In the genomic region with DNA sequence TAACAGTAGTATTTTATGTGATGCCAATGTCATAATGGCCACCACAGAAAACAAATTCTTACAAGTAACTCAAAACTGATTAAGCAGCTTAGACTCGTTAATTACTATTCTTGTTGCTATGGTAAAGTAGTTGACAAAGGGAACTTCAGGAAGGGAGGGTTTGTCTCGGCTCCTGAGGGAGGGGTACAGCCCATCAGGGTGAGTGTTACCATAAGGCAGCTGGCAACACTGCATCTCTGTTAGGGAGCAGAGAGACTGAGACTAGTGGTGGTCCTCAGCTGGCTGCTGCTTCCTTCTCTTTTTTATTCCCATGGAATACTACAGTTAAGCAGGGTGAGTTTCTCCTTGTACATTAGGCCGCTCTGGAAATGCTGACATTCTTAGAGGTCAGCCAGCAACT, we compare ENCODE assay signal across 22 mouse cellular contexts.
DNase-seq lines count a peak whose midpoint lies in the region; ATAC-seq lines count a peak whose summit lies in the region.
"Had no signal": no experiment of that assay in that cellular context is flagged by ENCODE, and none has a peak within 500 bp of the region (broad histone marks: within the 10 kb centered on the region; RNA-seq: fewer than 3 reads in every experiment).

No protein-coding gene starts in this region.

- intact Hi-C loops in heart, postnatal 25 days (cut with DNase I): no loop called here

- no peak for ATAC-seq in heart, embryonic 13.5 days (ENCODE audit: extremely low read depth, insufficient number of reproducible peaks, low FRiP score, low TSS enrichment)
- 0 out of 2 replicates have a peak, but pooled peaks have one; percentile 54 for ATAC-seq in midbrain, embryonic 15.5 days (replicated peaks)
- no peak for ATAC-seq in midbrain, embryonic 11.5 days (ENCODE audit: low FRiP score)
- ATAC-seq in forebrain, embryonic 12.5 days (ENCODE audit: low FRiP score): peak; percentile 58; the same call in 1 of the 2 replicates
- ATAC-seq in forebrain, embryonic 16.5 days: peak; percentile 82
- ATAC-seq: activated CD4-positive, CD25-positive, alpha-beta regulatory T cell, adult 4 months; inflammation-experienced regulatory T-cells, adult 6 months; intestine, postnatal 0 days; Patski had no signal

- DNase-seq in heart, postnatal 25 days (ENCODE audit: low spot score): no peak
- DNase-seq in midbrain, embryonic 11.5 days (ENCODE audit: low spot score, missing footprints): no peak
- no peak for DNase-seq in layer of hippocampus, adult 11-12 months (ENCODE audit: low spot score)
- no peak for DNase-seq in right cerebral cortex, adult 18-20 months
- DNase-seq: adrenal gland, postnatal 14 days; cerebellum, adult 2 months; cerebellum, postnatal 25 days; gastrocnemius, postnatal 14 days; kidney, adult 8-10 months had no signal

- H3K4me1 ChIP-seq in heart, embryonic 13.5 days: peaks cover 3% of the 10 kb centered on the region; the same call in 1 of the 2 replicates
- H3K4me1 ChIP-seq in midbrain, embryonic 15.5 days: no peaks in the 10 kb centered on the region
- no peaks in the 10 kb centered on the region for H3K4me1 ChIP-seq in midbrain, embryonic 11.5 days (ENCODE audit: control insufficient read depth, insufficient read depth, low read length)
- 0 out of 2 replicates have a peak, but pooled peaks cover 5% of the 10 kb centered on the region for H3K4me1 ChIP-seq in forebrain, embryonic 12.5 days
- peaks cover 3% of the 10 kb centered on the region; the same call in 1 of the 2 replicates for H3K4me1 ChIP-seq in forebrain, embryonic 16.5 days (replicated peaks; ENCODE audit: control insufficient read depth, insufficient read depth, low read length)
- H3K4me1 ChIP-seq: embryonic facial prominence, embryonic 13.5 days; heart, embryonic 12.5 days; hindbrain, embryonic 15.5 days had no signal

- H3K9me3 ChIP-seq in heart, embryonic 13.5 days: no peaks in the 10 kb centered on the region
- no peaks in the 10 kb centered on the region for H3K9me3 ChIP-seq in midbrain, embryonic 15.5 days
- H3K9me3 ChIP-seq in midbrain, embryonic 11.5 days (ENCODE audit: control insufficient read depth, low read length): no peaks in the 10 kb centered on the region
- no peaks in the 10 kb centered on the region for H3K9me3 ChIP-seq in forebrain, embryonic 12.5 days
- no peaks in the 10 kb centered on the region for H3K9me3 ChIP-seq in forebrain, embryonic 16.5 days (ENCODE audit: control insufficient read depth, low read length)
- H3K9me3 ChIP-seq: embryonic facial prominence, embryonic 13.5 days; heart, embryonic 12.5 days; hindbrain, embryonic 10.5 days; hindbrain, embryonic 15.5 days had no signal

- H3K27ac ChIP-seq in heart, embryonic 13.5 days (replicated peaks): no peak overlapping the region
- H3K27ac ChIP-seq in midbrain, embryonic 15.5 days: no peak overlapping the region
- H3K27ac ChIP-seq in midbrain, embryonic 11.5 days (ENCODE audit: low read depth, low read length): no peak overlapping the region
- H3K27ac ChIP-seq in forebrain, embryonic 12.5 days: no peak overlapping the region
- H3K27ac ChIP-seq in forebrain, embryonic 16.5 days (ENCODE audit: low read length): no peak overlapping the region
- H3K27ac ChIP-seq: embryonic facial prominence, embryonic 13.5 days; hindbrain, embryonic 10.5 days; hindbrain, embryonic 15.5 days had no signal

- H3K4me2 ChIP-seq in heart, embryonic 13.5 days: no peak overlapping the region
- H3K4me2 ChIP-seq in midbrain, embryonic 15.5 days: no peak overlapping the region
- H3K4me2 ChIP-seq in midbrain, embryonic 11.5 days: no peak overlapping the region
- H3K4me2 ChIP-seq in forebrain, embryonic 12.5 days: no peak overlapping the region
- H3K4me2 ChIP-seq in forebrain, embryonic 16.5 days (ENCODE audit: low read length): no peak overlapping the region
- H3K4me2 ChIP-seq: embryonic facial prominence, embryonic 13.5 days; heart, embryonic 12.5 days; hindbrain, embryonic 15.5 days had no signal

- 0 out of 2 replicates have a peak overlapping the region, but pooled peaks have one; percentile 7 for H3K9ac ChIP-seq in heart, embryonic 13.5 days
- H3K9ac ChIP-seq in midbrain, embryonic 15.5 days: no peak overlapping the region
- H3K9ac ChIP-seq in midbrain, embryonic 11.5 days (ENCODE audit: low read length): no peak overlapping the region
- H3K9ac ChIP-seq in forebrain, embryonic 12.5 days: no peak overlapping the region
- H3K9ac ChIP-seq in forebrain, embryonic 16.5 days (replicated peaks; ENCODE audit: low read depth, low read length): no peak overlapping the region
- H3K9ac ChIP-seq: embryonic facial prominence, embryonic 13.5 days; heart, embryonic 12.5 days; hindbrain, embryonic 15.5 days had no signal

- no peak overlapping the region for H3K4me3 ChIP-seq in heart, embryonic 13.5 days
- no peak overlapping the region for H3K4me3 ChIP-seq in midbrain, embryonic 15.5 days
- no peak overlapping the region for H3K4me3 ChIP-seq in midbrain, embryonic 11.5 days (ENCODE audit: low read depth, low read length)
- no peak overlapping the region for H3K4me3 ChIP-seq in forebrain, embryonic 12.5 days (replicated peaks)
- H3K4me3 ChIP-seq in forebrain, embryonic 16.5 days (replicated peaks; ENCODE audit: low read length): no peak overlapping the region
- H3K4me3 ChIP-seq: embryonic facial prominence, embryonic 13.5 days; heart, embryonic 12.5 days; hindbrain, embryonic 10.5 days; hindbrain, embryonic 15.5 days had no signal

- WGBS in heart, embryonic 13.5 days: 57% methylated on average over 3 of the region's 3 CpGs
- 39% methylated on average over 3 of the region's 3 CpGs for WGBS in midbrain, embryonic 15.5 days
- WGBS in midbrain, embryonic 11.5 days: 60% methylated on average over 3 of the region's 3 CpGs
- 39% methylated on average over 3 of the region's 3 CpGs for WGBS in forebrain, embryonic 12.5 days
- WGBS in forebrain, embryonic 16.5 days: 29% methylated on average over 3 of the region's 3 CpGs

- no peaks in the 10 kb centered on the region for H3K27me3 ChIP-seq in heart, embryonic 13.5 days (replicated peaks)
- H3K27me3 ChIP-seq in midbrain, embryonic 15.5 days (replicated peaks): no peaks in the 10 kb centered on the region
- no peaks in the 10 kb centered on the region for H3K27me3 ChIP-seq in midbrain, embryonic 11.5 days (ENCODE audit: control insufficient read depth, insufficient read depth, low read length)
- H3K27me3 ChIP-seq in forebrain, embryonic 12.5 days: no peaks in the 10 kb centered on the region
- no peaks in the 10 kb centered on the region for H3K27me3 ChIP-seq in forebrain, embryonic 16.5 days (replicated peaks; ENCODE audit: control insufficient read depth, insufficient read depth, low read length)
- H3K27me3 ChIP-seq: CH12.LX; embryonic facial prominence, embryonic 13.5 days; heart, embryonic 12.5 days; hindbrain, embryonic 15.5 days; Patski had no signal

- peaks cover 13% of the 10 kb centered on the region; the same call in 1 of the 2 replicates for H3K36me3 ChIP-seq in heart, embryonic 13.5 days
- no peaks in the 10 kb centered on the region for H3K36me3 ChIP-seq in midbrain, embryonic 15.5 days (replicated peaks)
- H3K36me3 ChIP-seq in midbrain, embryonic 11.5 days (ENCODE audit: control insufficient read depth, insufficient read depth, low read length): peaks cover 2% of the 10 kb centered on the region; the same call in 1 of the 2 replicates
- peaks cover 5% of the 10 kb centered on the region; the same call in 1 of the 2 replicates for H3K36me3 ChIP-seq in forebrain, embryonic 12.5 days (replicated peaks)
- H3K36me3 ChIP-seq in forebrain, embryonic 16.5 days (ENCODE audit: control insufficient read depth, insufficient read depth): peaks cover 2% of the 10 kb centered on the region; the same call in 1 of the 2 replicates

Comparison
In these comparisons a context has a peak if more than half of its experiments do, and no peak if none do; other contexts are left out.
1. ATAC-seq: peak in midbrain, embryonic 15.5 days (single experiment), forebrain, embryonic 12.5 days (single experiment) and forebrain, embryonic 16.5 days (single experiment); none in heart, embryonic 13.5 days (single experiment) and midbrain, embryonic 11.5 days (single experiment).